Mouse (Mus musculus): ENCODE measurements around the gene Palm3.

Gene Palm3

GRCm38 (mm10) chr8:84025863-84026262, 4.6 kb downstream of the Palm3 start:
- peak; percentile 85 to 88 for DNase-seq

- peak in 1 of 2 experiments; percentile 50 for DNase-seq
These were observed 6.2 kb downstream of the Palm3 start for GRCm38 (mm10) chr8:84027449-84027848.

- DNase-seq: no peak
These were observed 8.0 kb downstream of the Palm3 start for GRCm38 (mm10) chr8:84029272-84029671.

GRCm38 (mm10) chr8:84032777-84033176, 11.5 kb downstream of the Palm3 start:
- DNase-seq: no peak

GRCm38 (mm10) chr8:84038015-84038414, 16.7 kb downstream of the Palm3 start:
- peak; percentile 60 to 69 for DNase-seq

GRCm38 (mm10) chr8:84039050-84039449, 17.8 kb downstream of the Palm3 start:
- DNase-seq: peak; percentile 86 to 88

- peak; percentile 84 to 89 for DNase-seq
These were observed 21.0 kb downstream of the Palm3 start, which contains the start of gene Il27ra for GRCm38 (mm10) chr8:84042066-84042947. Il27ra (minus strand) TSS chr8:84042589.

GRCm38 (mm10) chr8:84042948-84043342, 21.7 kb downstream of the Palm3 start:
- DNase-seq: peak in 1 of 2 experiments; percentile 26

GRCm38 (mm10) chr8:84044103-84044502, 22.8 kb downstream of the Palm3 start:
- DNase-seq: no peak

- no peak for DNase-seq
These were observed 23.6 kb downstream of the Palm3 start, which contains the start of gene Rln3 for GRCm38 (mm10) chr8:84044900-84045299. Rln3 (minus strand) TSS chr8:84045000.

- no peak for DNase-seq
These were observed 25.2 kb downstream of the Palm3 start for GRCm38 (mm10) chr8:84046505-84046904.

GRCm38 (mm10) chr8:84048171-84048570, 26.9 kb downstream of the Palm3 start:
- no peak for DNase-seq

- peak; percentile 54 to 56 for DNase-seq
These were observed 31.5 kb downstream of the Palm3 start for GRCm38 (mm10) chr8:84052746-84053145.

GRCm38 (mm10) chr8:84053229-84053628, 32.0 kb downstream of the Palm3 start:
- DNase-seq: no peak

- no peak for DNase-seq
These were observed 36.6 kb downstream of the Palm3 start for GRCm38 (mm10) chr8:84057827-84058226.

- no peak for DNase-seq
These were observed 38.0 kb downstream of the Palm3 start for GRCm38 (mm10) chr8:84059226-84059625.

GRCm38 (mm10) chr8:84060245-84060644, 39.0 kb downstream of the Palm3 start:
- DNase-seq: no peak

- DNase-seq: no peak
These were observed 42.8 kb downstream of the Palm3 start for GRCm38 (mm10) chr8:84063861-84064610.

GRCm38 (mm10) chr8:84065037-84065436, 43.8 kb downstream of the Palm3 start, which contains the start of gene Gm10643:
Gm10643 (minus strand) TSS chr8:84065137.
- DNase-seq: no peak

- DNase-seq: no peak
These were observed 44.3 kb downstream of the Palm3 start for GRCm38 (mm10) chr8:84065457-84066072.

GRCm38 (mm10) chr8:84066291-84066930, 45.1 kb downstream of the Palm3 start, which contains the start of gene Rfx1:
Rfx1 (plus strand) TSS chr8:84066834.
- peak; percentile 99 for DNase-seq

GRCm38 (mm10) chr8:84067047-84067573, 45.8 kb downstream of the Palm3 start:
- DNase-seq: peak; percentile 98

Data from kidney, postnatal 4 days (tissue).